Mouse (Mus musculus) limb, embryonic 11.5 days (tissue): ENCODE measurements around the gene Hrh2. TPM values are rescaled to one million over a fixed set of nuclear protein-coding genes. Genes with fewer than 3 reads are reported as not detected.

Source experiments
- ATAC-seq: fragments of 200-750 bp; cut with Nextera tagmentation; 2 replicates; pipeline ENCODE4 v1.8.0; 2017; ENCODE audit warnings: low read depth; ENCODE audit not compliant: insufficient number of reproducible peaks, low FRiP score, low TSS enrichment
- DNase-seq: peaks from one replicate; pipeline ENCODE4 v3.0.0-alpha.2; 2015; ENCODE audit warnings: low spot score
- H3K27ac ChIP-seq: fragments of 300-500 bp; sonication (generic); replicated peaks from 2 replicates; pipeline ENCODE4 v1.5.1; 2014; ENCODE audit warnings: low read depth, mild to moderate bottlenecking, low read length
- H3K27me3 ChIP-seq: fragments of 300-500 bp; sonication (generic); 2 replicates; pipeline ENCODE4 v1.6.1; 2014; ENCODE audit warnings: mild to moderate bottlenecking, low read length, mixed read lengths; ENCODE audit not compliant: control insufficient read depth, insufficient read depth
- H3K36me3 ChIP-seq: fragments of 300-500 bp; sonication (generic); 2 replicates; pipeline ENCODE4 v1.6.1; 2014; ENCODE audit warnings: mild to moderate bottlenecking, low read length, moderate library complexity, mixed read lengths; ENCODE audit not compliant: control insufficient read depth, insufficient read depth
- H3K4me1 ChIP-seq: fragments of 300-500 bp; sonication (generic); 2 replicates; pipeline ENCODE4 v1.6.1; 2014; ENCODE audit warnings: low read length, mixed read lengths; ENCODE audit not compliant: control insufficient read depth, insufficient read depth
- H3K4me2 ChIP-seq: fragments of 300-500 bp; sonication (generic); 2 replicates; pipeline ENCODE4 v1.6.1; 2014; ENCODE audit warnings: low read depth, mild to moderate bottlenecking, moderate library complexity; ENCODE audit not compliant: severe bottlenecking
- H3K4me3 ChIP-seq: fragments of 300-500 bp; sonication (generic); 2 replicates; pipeline ENCODE4 v1.5.1; 2014; ENCODE audit warnings: low read depth, low read length
- H3K9ac ChIP-seq: fragments of 300-500 bp; sonication (generic); 2 replicates; pipeline ENCODE4 v1.6.1; 2014; ENCODE audit warnings: mild to moderate bottlenecking, low read length
- H3K9me3 ChIP-seq: fragments of 300-500 bp; sonication (generic); 2 replicates; pipeline ENCODE4 v1.6.1; 2016; ENCODE audit warnings: low read length; ENCODE audit not compliant: control insufficient read depth
- WGBS: fragments of 180-500 bp; shearing (Covaris S2); extraction: QIAGEN DNeasy Blood & Tissue Kit; methylation state at CpG from one replicate; pipeline ENCODE4 v1.1.7; 2014; 5-methylcytosine and 5-hydroxymethylcytosine counted together
- polyA plus RNA-seq: library from polyadenylated mRNA; unstranded; fragments of >200 nt; fragmentation: Nextera tagmentation; extraction: Ambion mirVana; gene quantifications from 2 replicates; pipeline ENCODE4 v1.2.1, GENCODE M21; 2014

Hrh2 gene
- polyA plus RNA-seq, 1 experiment from 2014 or later: not detected

GRCm38 (mm10) chr13:54269628-54270027, 77.7 kb downstream of the Hrh2 start:
- H3K27me3 ChIP-seq: peaks cover 2% of the 10 kb centered on the region; the same call in 1 of the 2 replicates
- H3K27ac ChIP-seq: no peak overlapping the region
- H3K4me3 ChIP-seq: no peak overlapping the region
- H3K9ac ChIP-seq: no peak overlapping the region
- H3K4me2 ChIP-seq: no peak overlapping the region
- WGBS: 77% methylated on average over 8 of the region's 8 CpGs
- DNase-seq (no peak), ATAC-seq (no peak)
- no peaks in the 10 kb centered on the region for H3K9me3 ChIP-seq
- no peaks in the 10 kb centered on the region for H3K4me1 ChIP-seq
- no peaks in the 10 kb centered on the region for H3K36me3 ChIP-seq

DNA sequence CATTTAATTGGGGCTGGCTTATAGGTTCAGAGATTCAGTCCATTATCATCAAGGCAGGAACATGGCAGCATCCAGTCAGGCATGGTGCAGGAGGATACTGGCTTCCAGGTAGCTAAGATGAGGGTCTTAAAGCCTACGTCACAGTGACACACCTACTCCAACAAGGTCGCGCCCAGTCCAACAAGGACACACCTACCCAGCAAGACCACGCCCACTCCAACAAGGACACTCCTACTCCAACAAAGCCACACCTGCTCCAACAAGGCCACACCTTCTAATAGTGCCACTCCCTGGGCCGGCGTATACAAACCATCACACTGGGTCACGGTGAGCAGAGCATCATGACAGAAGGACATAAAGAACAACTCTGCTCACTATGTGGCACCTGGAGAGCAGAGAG, 80.1 kb downstream of the Hrh2 start:
- Histone ChIP-seq H3K9me3 (no peaks in the 10 kb centered on the region), H3K9ac (no peak overlapping the region), H3K4me3 (no peak overlapping the region), H3K4me1 (no peaks in the 10 kb centered on the region), H3K27me3 (no peaks in the 10 kb centered on the region), H3K36me3 (no peaks in the 10 kb centered on the region), H3K27ac (no peak overlapping the region), H3K4me2 (no peak overlapping the region)
- WGBS: 88% methylated on average over 7 of the region's 7 CpGs
- DNase-seq (no peak), ATAC-seq (no peak)

GRCm38 (mm10) chr13:54277406-54277805, 85.5 kb downstream of the Hrh2 start:
- H3K9me3 ChIP-seq: no peaks in the 10 kb centered on the region
- H3K4me1 ChIP-seq: no peaks in the 10 kb centered on the region
- ATAC-seq: no peak

DNA sequence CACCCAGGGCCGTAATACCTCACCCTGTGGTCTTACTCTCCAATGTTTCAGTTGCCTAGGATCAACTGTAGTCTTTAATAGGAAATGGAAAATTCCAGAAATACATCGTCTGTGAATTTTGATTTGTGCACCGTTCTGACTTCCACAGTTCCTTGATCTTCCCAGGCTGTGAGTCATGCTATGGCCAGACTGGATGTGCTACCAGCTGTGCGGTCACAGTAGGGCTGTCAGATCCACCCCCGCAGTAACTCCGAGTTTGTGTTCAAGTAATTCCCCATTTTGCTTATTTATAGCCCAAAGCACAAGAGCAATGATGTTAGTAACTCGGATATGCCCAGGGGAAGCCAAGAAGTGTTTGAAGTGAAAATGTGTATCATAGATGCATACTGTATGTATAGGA, 88.4 kb downstream of the Hrh2 start:
- DNase-seq (no peak), ATAC-seq (no peak)
- WGBS: 89% methylated on average over 7 of the region's 7 CpGs

More at GRCm38 (mm10) chr13:54277406-54277805, 85.5 kb downstream of the Hrh2 start:
- no peak overlapping the region for H3K4me3 ChIP-seq
- no peak overlapping the region for H3K27ac ChIP-seq
- 90% methylated on average over 6 of the region's 6 CpGs for WGBS
- no peak overlapping the region for H3K4me2 ChIP-seq
- no peak overlapping the region for H3K9ac ChIP-seq
- H3K27me3 ChIP-seq: 0 out of 2 replicates have a peak, but pooled peaks cover 3% of the 10 kb centered on the region
- no peak for DNase-seq
- no peaks in the 10 kb centered on the region for H3K36me3 ChIP-seq

GRCm38 (mm10) chr13:54281149-54281548, 89.2 kb downstream of the Hrh2 start:
- no peaks in the 10 kb centered on the region for H3K36me3 ChIP-seq
- H3K27ac ChIP-seq: no peak overlapping the region
- H3K9ac ChIP-seq: no peak overlapping the region
- H3K27me3 ChIP-seq: 0 out of 2 replicates have a peak, but pooled peaks cover 3% of the 10 kb centered on the region
- ATAC-seq (no peak), DNase-seq (no peak)
- no peaks in the 10 kb centered on the region for H3K9me3 ChIP-seq
- WGBS: 71% methylated on average over 7 of the region's 7 CpGs
- H3K4me1 ChIP-seq: 0 out of 2 replicates have a peak, but pooled peaks cover 3% of the 10 kb centered on the region
- H3K4me2 ChIP-seq: no peak overlapping the region
- no peak overlapping the region for H3K4me3 ChIP-seq

More for the DNA sequence above, 88.4 kb downstream of the Hrh2 start:
- Histone ChIP-seq H3K27me3 (0 out of 2 replicates have a peak, but pooled peaks cover 3% of the 10 kb centered on the region), H3K36me3 (no peaks in the 10 kb centered on the region), H3K4me2 (no peak overlapping the region), H3K27ac (no peak overlapping the region), H3K9ac (no peak overlapping the region), H3K9me3 (no peaks in the 10 kb centered on the region), H3K4me3 (no peak overlapping the region), H3K4me1 (0 out of 2 replicates have a peak, but pooled peaks cover 3% of the 10 kb centered on the region)

DNA sequence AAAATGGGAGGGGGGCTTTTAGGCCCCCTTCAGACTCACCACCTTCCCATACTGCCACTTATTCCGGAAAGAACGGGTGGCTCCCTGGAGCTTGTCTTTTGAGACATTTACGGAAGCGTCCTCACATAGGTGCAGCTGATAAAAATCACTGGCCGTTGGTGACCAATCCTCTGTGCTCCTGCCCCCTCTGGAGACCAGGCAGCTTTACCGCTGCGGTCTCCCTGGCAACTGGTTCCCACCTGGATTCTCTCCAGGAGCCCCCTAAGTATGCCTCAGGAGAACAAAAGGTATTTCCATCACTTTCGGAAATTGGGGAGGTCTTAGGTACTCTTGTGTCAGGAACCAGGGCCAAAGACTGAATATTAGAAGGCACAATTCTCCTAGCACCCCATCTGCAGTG, 89.7 kb downstream of the Hrh2 start:
- H3K9me3 ChIP-seq: no peaks in the 10 kb centered on the region
- no peak overlapping the region for H3K4me3 ChIP-seq
- DNase-seq: no peak
- H3K27me3 ChIP-seq: 0 out of 2 replicates have a peak, but pooled peaks cover 3% of the 10 kb centered on the region
- no peak overlapping the region for H3K4me2 ChIP-seq
- H3K27ac ChIP-seq: no peak overlapping the region
- H3K4me1 ChIP-seq: 0 out of 2 replicates have a peak, but pooled peaks cover 3% of the 10 kb centered on the region
- no peaks in the 10 kb centered on the region for H3K36me3 ChIP-seq
- H3K9ac ChIP-seq: no peak overlapping the region
- 23% methylated on average over 8 of the region's 8 CpGs for WGBS
- no peak for ATAC-seq

GRCm38 (mm10) chr13:54282149-54282860, 90.4 kb downstream of the Hrh2 start:
- ATAC-seq (no peak), DNase-seq (peak; percentile 43)
- H3K4me2 ChIP-seq: peak overlapping the region; percentile 41
- WGBS: 17% methylated on average over 17 of the region's 17 CpGs
- peak overlapping the region; percentile 16 for H3K4me3 ChIP-seq
- H3K27ac ChIP-seq: no peak overlapping the region
- 0 out of 2 replicates have a peak, but pooled peaks cover 3% of the 10 kb centered on the region for H3K27me3 ChIP-seq
- no peaks in the 10 kb centered on the region for H3K9me3 ChIP-seq
- 0 out of 2 replicates have a peak, but pooled peaks cover 3% of the 10 kb centered on the region for H3K4me1 ChIP-seq
- no peak overlapping the region for H3K9ac ChIP-seq
- no peaks in the 10 kb centered on the region for H3K36me3 ChIP-seq

- H3K9ac ChIP-seq: no peak overlapping the region
Observed at GRCm38 (mm10) chr13:54282861-54283206, 90.9 kb downstream of the Hrh2 start.

More at GRCm38 (mm10) chr13:54282861-54283206, 90.9 kb downstream of the Hrh2 start:
- Histone ChIP-seq H3K27ac (no peak overlapping the region), H3K36me3 (no peaks in the 10 kb centered on the region), H3K4me2 (peak overlapping the region; percentile 41), H3K4me1 (0 out of 2 replicates have a peak, but pooled peaks cover 3% of the 10 kb centered on the region), H3K27me3 (0 out of 2 replicates have a peak, but pooled peaks cover 3% of the 10 kb centered on the region), H3K9me3 (no peaks in the 10 kb centered on the region), H3K4me3 (peak overlapping the region; percentile 16)
- WGBS: 6% methylated on average over 10 of the region's 10 CpGs
- DNase-seq (no peak), ATAC-seq (no peak)
